Mouse (Mus musculus) neural tube, embryonic 12.5 days (tissue): ENCODE results near the gene Zfp217. TPM values are rescaled to one million over a fixed set of nuclear protein-coding genes. Genes with fewer than 3 reads are reported as not detected.

Source experiments
- ATAC-seq: fragments of 200-750 bp; cut with Nextera tagmentation; 2 replicates; pipeline ENCODE4 v1.8.0; 2017; ENCODE audit warnings: low read depth, mild to moderate bottlenecking, moderate TSS enrichment, moderate library complexity; ENCODE audit not compliant: low FRiP score
- H3K27ac ChIP-seq: fragments of 300-500 bp; sonication (generic); 2 replicates; pipeline ENCODE4 v1.5.1; 2016
- H3K27me3 ChIP-seq: fragments of 300-500 bp; sonication (generic); replicated peaks from 2 replicates; pipeline ENCODE4 v1.6.1; 2016; ENCODE audit warnings: mild to moderate bottlenecking
- H3K36me3 ChIP-seq: fragments of 300-500 bp; sonication (generic); 2 replicates; pipeline ENCODE4 v1.6.1; 2016; ENCODE audit warnings: mild to moderate bottlenecking
- H3K4me1 ChIP-seq: fragments of 300-500 bp; sonication (generic); 2 replicates; pipeline ENCODE4 v1.6.1; 2016
- H3K4me2 ChIP-seq: fragments of 300-500 bp; sonication (generic); replicated peaks from 2 replicates; pipeline ENCODE4 v1.6.1; 2016; ENCODE audit warnings: mild to moderate bottlenecking
- H3K4me3 ChIP-seq: fragments of 300-500 bp; sonication (generic); 2 replicates; pipeline ENCODE4 v1.5.1; 2016
- H3K9ac ChIP-seq: fragments of 300-500 bp; sonication (generic); 2 replicates; pipeline ENCODE4 v1.6.1; 2016; ENCODE audit warnings: mild to moderate bottlenecking
- H3K9me3 ChIP-seq: fragments of 300-500 bp; sonication (generic); 2 replicates; pipeline ENCODE4 v1.6.1; 2016; ENCODE audit warnings: mild to moderate bottlenecking
- WGBS: fragments of 180-500 bp; shearing (Covaris S2); methylation state at CpG from one replicate; pipeline ENCODE4 v1.1.7; 2016; 5-methylcytosine and 5-hydroxymethylcytosine counted together
- polyA plus RNA-seq: library from polyadenylated mRNA; unstranded; fragments of >200 nt; fragmentation: Nextera tagmentation; extraction: Ambion mirVana; gene quantifications from 2 replicates; pipeline ENCODE4 v1.2.1, GENCODE M21; 2016

The Zfp217 gene
- polyA plus RNA-seq, 1 experiment from 2014 or later, result 2.3 TPM

DNA sequence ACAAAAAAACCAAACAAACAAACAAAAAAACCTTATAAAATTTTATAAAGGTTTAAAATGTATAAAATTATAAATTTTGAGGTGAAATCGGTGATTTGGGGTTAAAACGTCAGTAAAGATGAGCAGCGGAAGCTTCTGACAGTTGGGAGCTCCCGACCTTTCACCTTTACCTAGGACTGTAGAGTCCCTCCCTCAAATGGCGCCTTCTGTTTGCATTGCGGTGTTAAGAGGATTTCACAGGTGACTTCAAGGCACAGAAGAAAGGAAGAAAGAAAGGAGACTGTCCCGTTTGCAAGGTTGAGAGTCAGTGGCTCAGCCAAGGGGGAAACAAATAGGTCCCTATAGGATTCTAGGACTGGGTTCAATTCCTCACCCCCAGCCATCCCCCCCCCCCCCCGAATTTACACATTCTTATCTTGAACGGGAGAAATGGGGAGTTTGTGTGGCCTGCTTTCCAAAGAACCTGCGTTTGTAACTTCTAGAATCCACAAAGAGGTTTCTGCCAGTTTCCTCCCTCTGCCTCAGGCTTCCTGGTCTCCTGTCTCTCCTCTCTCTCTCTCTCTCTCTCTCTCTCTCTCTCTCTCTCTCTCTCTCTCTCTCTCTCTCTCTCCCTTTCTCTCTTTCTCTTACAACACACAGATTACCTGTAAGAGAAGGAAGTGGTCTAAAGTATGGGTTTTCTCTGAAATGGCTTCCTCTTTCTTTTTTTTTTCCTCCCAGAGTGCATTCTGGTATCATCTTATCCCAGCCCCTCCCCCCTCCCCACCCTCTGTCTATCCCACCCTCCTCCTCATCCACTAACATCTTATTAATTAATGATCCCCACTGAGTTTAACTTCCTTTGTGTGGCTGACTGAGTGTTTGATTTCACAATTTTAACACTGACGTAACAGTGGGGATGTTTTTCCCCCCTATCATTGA is 9.6 kb upstream of the Zfp217 start:
- Histone ChIP-seq H3K9me3 (no peaks in the 10 kb centered on the region), H3K4me3 (no peak overlapping the region), H3K36me3 (no peaks in the 10 kb centered on the region), H3K9ac (no peak overlapping the region), H3K27ac (no peak overlapping the region), H3K27me3 (no peaks in the 10 kb centered on the region; the same call in 1 of the 2 replicates), H3K4me1 (peaks cover 14% of the 10 kb centered on the region; the same call in 1 of the 2 replicates), H3K4me2 (no peak overlapping the region)
- WGBS, result 50% methylated on average over 11 of the region's 11 CpGs
- no peak for ATAC-seq

GRCm38 (mm10) chr2:170155089-170155740 is 7.3 kb upstream of the Zfp217 start:
- H3K4me3 ChIP-seq, result peak overlapping the region; percentile 23
- H3K9ac ChIP-seq, result peak overlapping the region; percentile 38
- H3K4me1 ChIP-seq, result peaks cover 14% of the 10 kb centered on the region; the same call in 1 of the 2 replicates
- H3K27ac ChIP-seq, result no peak overlapping the region
- WGBS, result 12% methylated on average over 18 of the region's 18 CpGs
- peak overlapping the region; percentile 67 for H3K4me2 ChIP-seq
- no peaks in the 10 kb centered on the region for H3K9me3 ChIP-seq
- no peaks in the 10 kb centered on the region for H3K36me3 ChIP-seq
- ATAC-seq, result 0 out of 2 replicates have a peak, but pooled peaks have one; percentile 25
- H3K27me3 ChIP-seq, result no peaks in the 10 kb centered on the region; the same call in 1 of the 2 replicates

DNA sequence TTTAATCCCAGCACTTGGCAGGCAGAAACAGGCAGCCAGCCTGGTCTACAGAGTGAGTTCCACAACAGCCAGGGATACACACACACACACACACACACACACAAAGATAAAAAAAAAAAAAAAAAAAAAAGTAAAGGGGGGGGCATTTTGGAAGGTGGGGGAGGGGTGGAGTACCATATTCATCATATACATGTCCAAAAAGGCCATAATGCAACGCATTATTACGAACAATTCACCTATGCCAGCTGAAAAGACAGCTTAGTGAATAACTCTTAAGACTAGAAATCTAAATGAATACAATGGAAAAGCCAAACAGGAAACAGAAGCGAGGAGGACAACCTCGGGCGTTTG is 6.8 kb upstream of the Zfp217 start:
- peak overlapping the region; percentile 67 for H3K4me2 ChIP-seq
- no peaks in the 10 kb centered on the region for H3K36me3 ChIP-seq
- H3K9ac ChIP-seq, result peak overlapping the region; percentile 38; the same call in 1 of the 2 replicates
- ATAC-seq, result no peak
- peaks cover 14% of the 10 kb centered on the region; the same call in 1 of the 2 replicates for H3K4me1 ChIP-seq
- 14% methylated on average over 5 of the region's 5 CpGs for WGBS
- H3K27me3 ChIP-seq, result no peaks in the 10 kb centered on the region; the same call in 1 of the 2 replicates
- no peak overlapping the region for H3K27ac ChIP-seq
- no peaks in the 10 kb centered on the region for H3K9me3 ChIP-seq
- peak overlapping the region; percentile 23 for H3K4me3 ChIP-seq

DNA sequence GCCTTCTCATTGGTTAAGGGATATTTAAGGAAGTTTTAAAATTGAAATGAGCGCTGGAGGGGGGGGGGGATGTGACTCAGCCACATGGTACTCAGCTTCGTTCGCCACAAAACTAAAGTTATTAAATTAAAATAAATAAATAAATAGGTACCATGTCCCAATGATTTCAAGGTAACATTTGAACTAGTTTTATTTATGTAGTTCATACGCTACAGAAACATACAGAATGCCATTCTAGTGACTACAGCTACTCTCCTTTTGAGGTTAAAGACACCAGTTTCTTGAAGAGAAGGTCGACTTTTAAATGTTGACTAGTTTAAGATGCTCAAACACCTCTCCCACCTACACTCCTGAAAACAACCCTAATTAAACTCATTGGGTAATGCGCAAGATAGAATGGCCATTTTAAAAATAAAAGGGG is 6.4 kb upstream of the Zfp217 start:
- peak overlapping the region; percentile 67 for H3K4me2 ChIP-seq
- no peaks in the 10 kb centered on the region; the same call in 1 of the 2 replicates for H3K27me3 ChIP-seq
- H3K36me3 ChIP-seq, result no peaks in the 10 kb centered on the region
- H3K9ac ChIP-seq, result no peak overlapping the region
- no peaks in the 10 kb centered on the region for H3K9me3 ChIP-seq
- 17% methylated on average over 6 of the region's 6 CpGs for WGBS
- no peak overlapping the region for H3K27ac ChIP-seq
- H3K4me3 ChIP-seq, result no peak overlapping the region
- ATAC-seq, result no peak
- H3K4me1 ChIP-seq, result peaks cover 14% of the 10 kb centered on the region; the same call in 1 of the 2 replicates

- Histone ChIP-seq H3K27me3 (no peaks in the 10 kb centered on the region; the same call in 1 of the 2 replicates), H3K4me3 (peak overlapping the region; percentile 28), H3K9ac (0 out of 2 replicates have a peak overlapping the region, but pooled peaks have one; percentile 35), H3K4me2 (peak overlapping the region; percentile 67), H3K27ac (no peak overlapping the region), H3K9me3 (no peaks in the 10 kb centered on the region), H3K4me1 (peaks cover 14% of the 10 kb centered on the region; the same call in 1 of the 2 replicates), H3K36me3 (no peaks in the 10 kb centered on the region)
- ATAC-seq, result no peak
- 2% methylated on average over 37 of the region's 37 CpGs for WGBS
Observed at GRCm38 (mm10) chr2:170153421-170154271, 5.7 kb upstream of the Zfp217 start.

DNA sequence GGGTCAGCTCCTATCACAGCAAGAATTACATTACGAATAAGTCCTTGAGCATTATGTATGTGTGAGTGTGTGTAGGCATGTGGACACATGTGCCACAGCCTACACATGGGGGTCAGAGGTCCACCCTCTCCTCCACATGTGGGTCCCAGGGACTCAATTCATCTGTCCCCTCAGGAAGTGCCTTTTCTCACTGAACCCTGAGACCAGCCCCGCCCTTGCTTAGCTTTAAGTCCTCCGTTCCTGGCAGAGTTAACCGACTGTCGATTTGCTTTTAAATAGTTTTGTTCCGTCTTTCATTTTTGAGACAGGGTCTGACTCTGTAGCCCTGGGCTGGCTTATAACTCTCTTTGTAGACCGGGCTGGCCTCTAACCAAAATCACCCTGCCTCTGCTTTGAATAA is 5.0 kb upstream of the Zfp217 start:
- no peak for ATAC-seq
- Histone ChIP-seq H3K9ac (no peak overlapping the region), H3K27ac (no peak overlapping the region), H3K36me3 (no peaks in the 10 kb centered on the region), H3K4me1 (peaks cover 14% of the 10 kb centered on the region; the same call in 1 of the 2 replicates), H3K4me2 (peak overlapping the region; percentile 67), H3K27me3 (no peaks in the 10 kb centered on the region; the same call in 1 of the 2 replicates), H3K4me3 (no peak overlapping the region), H3K9me3 (no peaks in the 10 kb centered on the region)
- WGBS, result 34% methylated on average over 7 of the region's 7 CpGs

- Histone ChIP-seq H3K36me3 (no peaks in the 10 kb centered on the region), H3K4me1 (peaks cover 14% of the 10 kb centered on the region; the same call in 1 of the 2 replicates), H3K27ac (no peak overlapping the region), H3K4me3 (no peak overlapping the region), H3K27me3 (no peaks in the 10 kb centered on the region; the same call in 1 of the 2 replicates), H3K9me3 (no peaks in the 10 kb centered on the region), H3K4me2 (no peak overlapping the region), H3K9ac (no peak overlapping the region)
- ATAC-seq, result no peak
- WGBS, result 78% methylated on average over 5 of the region's 5 CpGs
Observed at GRCm38 (mm10) chr2:170152036-170152686, 4.3 kb upstream of the Zfp217 start.

DNA sequence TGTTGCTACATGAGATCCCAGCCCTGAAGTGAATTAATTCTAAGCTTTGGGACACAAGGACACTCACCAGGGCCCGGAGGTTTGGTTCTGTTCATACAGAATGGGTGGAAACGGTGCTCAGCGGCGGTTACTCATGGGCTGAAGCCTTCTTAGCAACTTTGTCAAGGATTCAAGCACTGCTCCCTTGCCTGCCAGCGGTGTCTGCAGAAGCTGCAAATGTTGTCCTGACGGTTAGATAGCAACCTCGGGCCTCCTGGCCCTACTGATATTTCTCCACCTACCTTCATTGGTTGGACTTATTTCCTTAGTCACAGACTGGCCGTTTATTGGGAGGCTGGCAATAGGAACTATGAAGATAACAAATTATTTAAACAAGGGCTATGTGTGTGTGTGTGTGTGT is 3.6 kb upstream of the Zfp217 start:
- WGBS, result 85% methylated on average over 8 of the region's 8 CpGs
- H3K4me2 ChIP-seq, result no peak overlapping the region
- H3K9ac ChIP-seq, result no peak overlapping the region
- no peaks in the 10 kb centered on the region; the same call in 1 of the 2 replicates for H3K27me3 ChIP-seq
- peaks cover 14% of the 10 kb centered on the region; the same call in 1 of the 2 replicates for H3K4me1 ChIP-seq
- no peak overlapping the region for H3K27ac ChIP-seq
- H3K36me3 ChIP-seq, result no peaks in the 10 kb centered on the region
- no peaks in the 10 kb centered on the region for H3K9me3 ChIP-seq
- no peak for ATAC-seq
- no peak overlapping the region for H3K4me3 ChIP-seq

GRCm38 (mm10) chr2:170148828-170149227 is 925 bp upstream of the Zfp217 start:
- H3K4me3 ChIP-seq, result no peak overlapping the region
- H3K4me1 ChIP-seq, result peaks cover 5% of the 10 kb centered on the region; the same call in 1 of the 2 replicates
- no peak overlapping the region for H3K27ac ChIP-seq
- H3K36me3 ChIP-seq, result no peaks in the 10 kb centered on the region
- ATAC-seq, result no peak
- WGBS, result 82% methylated on average over 7 of the region's 7 CpGs
- H3K27me3 ChIP-seq, result no peaks in the 10 kb centered on the region; the same call in 1 of the 2 replicates
- H3K4me2 ChIP-seq, result no peak overlapping the region
- no peaks in the 10 kb centered on the region for H3K9me3 ChIP-seq
- H3K9ac ChIP-seq, result no peak overlapping the region

DNA sequence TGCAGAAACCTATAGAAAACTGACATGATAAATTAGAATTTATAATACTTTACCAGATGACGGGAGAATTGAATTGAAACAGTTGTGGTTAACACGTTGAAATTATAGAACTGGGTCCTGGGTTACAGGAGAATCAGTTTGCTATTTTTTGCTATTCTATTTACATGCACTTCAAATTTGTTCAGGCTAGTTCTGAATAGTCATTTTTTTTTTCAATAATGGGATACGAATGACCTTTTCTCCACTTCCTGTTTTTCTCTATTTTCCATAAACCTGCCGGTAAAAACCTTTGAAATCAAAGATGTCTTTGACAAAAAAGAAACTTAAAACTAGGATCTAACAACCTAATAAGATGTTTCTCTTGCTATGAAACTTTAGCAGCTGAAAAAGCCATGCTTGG is 733 bp downstream of the Zfp217 start:
- no peaks in the 10 kb centered on the region for H3K36me3 ChIP-seq
- H3K9me3 ChIP-seq, result no peaks in the 10 kb centered on the region
- H3K4me2 ChIP-seq, result no peak overlapping the region
- ATAC-seq, result no peak
- 86% methylated on average over 4 of the region's 4 CpGs for WGBS
- no peaks in the 10 kb centered on the region for H3K27me3 ChIP-seq
- no peak overlapping the region for H3K27ac ChIP-seq
- no peak overlapping the region for H3K4me3 ChIP-seq
- H3K4me1 ChIP-seq, result no peaks in the 10 kb centered on the region
- H3K9ac ChIP-seq, result no peak overlapping the region

- WGBS, result 84% methylated on average over 10 of the region's 10 CpGs
- no peaks in the 10 kb centered on the region for H3K9me3 ChIP-seq
- no peaks in the 10 kb centered on the region for H3K36me3 ChIP-seq
- no peak overlapping the region for H3K4me2 ChIP-seq
- no peaks in the 10 kb centered on the region for H3K27me3 ChIP-seq
- H3K4me1 ChIP-seq, result no peaks in the 10 kb centered on the region
- no peak for ATAC-seq
- H3K4me3 ChIP-seq, result no peak overlapping the region
- H3K9ac ChIP-seq, result no peak overlapping the region
- H3K27ac ChIP-seq, result no peak overlapping the region
Observed at GRCm38 (mm10) chr2:170144343-170144742, 3.6 kb downstream of the Zfp217 start.
